Comparison of ENCODE assay signal across 7 mouse cellular contexts in the genomic region with DNA sequence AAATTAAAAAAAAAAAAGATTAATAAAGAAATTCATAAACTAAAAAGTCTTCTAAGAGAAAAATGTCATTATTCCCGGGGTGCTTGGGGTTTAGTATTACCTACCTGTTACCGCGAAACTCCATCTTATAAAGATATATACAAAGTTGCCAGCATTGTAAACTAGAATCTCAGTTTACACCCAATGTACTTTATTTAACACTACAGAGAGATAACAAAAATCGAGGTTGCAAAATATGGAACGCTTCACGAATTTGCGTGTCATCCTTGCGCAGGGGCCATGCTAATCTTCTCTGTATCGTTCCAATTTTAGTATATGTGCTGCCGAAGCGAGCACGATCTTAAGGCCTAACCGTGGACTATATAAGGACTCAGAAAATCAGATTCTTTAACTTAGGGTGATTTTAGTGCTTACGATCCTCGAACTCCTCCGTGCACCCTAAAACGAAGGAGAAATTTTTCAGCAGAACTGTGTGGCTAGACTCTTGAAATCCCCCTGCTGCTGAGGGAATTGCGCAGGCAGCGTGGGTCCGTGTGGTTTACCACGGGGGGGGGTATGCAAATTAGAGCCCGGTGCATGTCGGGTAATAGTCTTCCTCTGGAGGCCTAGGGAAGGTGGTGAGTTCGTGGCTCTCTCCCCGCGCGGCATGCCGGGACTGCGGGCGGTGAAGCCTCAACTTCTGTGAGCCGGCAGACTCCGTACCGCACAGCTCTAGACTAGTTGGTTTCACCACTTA.
DNase-seq lines count a peak whose midpoint lies in the region; ATAC-seq and TF ChIP-seq lines count a peak whose summit lies in the region.

No protein-coding gene starts in this region.

- WGBS in intestine, postnatal 0 days = 0% methylated on average over 33 of the region's 33 CpGs
- under 1% methylated on average over 33 of the region's 33 CpGs for WGBS in midbrain, embryonic 12.5 days
- WGBS in small intestine, adult 2 months = under 1% methylated on average over 33 of the region's 33 CpGs

- peak; percentile 89 for DNase-seq in adrenal gland, adult 8-10 months
- peak; percentile 92 for DNase-seq in embryo, embryonic 9.5 days (ENCODE audit: extremely low spot score)
- DNase-seq in gonadal fat pad, adult 2 months (ENCODE audit: low read depth) = peak; percentile 46
- peak; percentile 97 for DNase-seq in left cerebral cortex, postnatal 4 days

- H3K4me2 ChIP-seq in intestine, postnatal 0 days (replicated peaks; ENCODE audit: low read depth) = peak overlapping the region; percentile 77
- H3K4me2 ChIP-seq in midbrain, embryonic 12.5 days (replicated peaks) = peak overlapping the region; percentile 78

- no peak for TF ChIP-seq CTCF in intestine, postnatal 0 days (IDR thresholded peaks at IDR 0.05; ENCODE audit: low read depth)
- no peak for TF ChIP-seq CTCF in small intestine, adult 2 months (IDR thresholded peaks at IDR 0.05; ENCODE audit: extremely low read depth, insufficient read length, insufficient replicate concordance, low read depth, low read length)

- H3K4me3 ChIP-seq in intestine, postnatal 0 days (ENCODE audit: low read depth, low read length) = peak overlapping the region; percentile 63
- peak overlapping the region; percentile 80 for H3K4me3 ChIP-seq in midbrain, embryonic 12.5 days
- H3K4me3 ChIP-seq in small intestine, adult 2 months (ENCODE audit: low read depth, low read length) = peak overlapping the region; percentile 58

- peaks cover 6% of the 10 kb centered on the region for H3K4me1 ChIP-seq in intestine, postnatal 0 days (replicated peaks; ENCODE audit: control insufficient read depth, insufficient read depth, low read length)
- peaks cover 9% of the 10 kb centered on the region for H3K4me1 ChIP-seq in midbrain, embryonic 12.5 days
- H3K4me1 ChIP-seq in small intestine, adult 2 months (ENCODE audit: control insufficient read depth, insufficient read depth, insufficient read length, low read length) = peaks cover 8% of the 10 kb centered on the region; the same call in 1 of the 2 replicates

- intact Hi-C loops in left cerebral cortex, postnatal 4 days (cut with DNase I) = loop anchor here (5.0 kb wide), 2 partner anchors 102 to 592 kb away; a partner anchor contains a TSS

- peak; percentile 53 for ATAC-seq in intestine, postnatal 0 days
- peak; percentile 89 for ATAC-seq in midbrain, embryonic 12.5 days (ENCODE audit: low FRiP score, low read depth)

- peak; percentile 78; the same call in 1 of the 2 replicates for TF ChIP-seq POLR2A in small intestine, adult 2 months (IDR thresholded peaks at IDR 0.05; ENCODE audit: low read depth, low read length)

- H3K9ac ChIP-seq in intestine, postnatal 0 days (ENCODE audit: low read depth, low read length) = peak overlapping the region; percentile 84
- peak overlapping the region; percentile 76 for H3K9ac ChIP-seq in midbrain, embryonic 12.5 days (replicated peaks)

- H3K27me3 ChIP-seq in intestine, postnatal 0 days (replicated peaks; ENCODE audit: control insufficient read depth, insufficient read depth, low read length) = no peaks in the 10 kb centered on the region
- no peaks in the 10 kb centered on the region for H3K27me3 ChIP-seq in midbrain, embryonic 12.5 days
- H3K27me3 ChIP-seq in small intestine, adult 2 months (ENCODE audit: control insufficient read depth, insufficient read depth, low read length) = no peaks in the 10 kb centered on the region

- H3K27ac ChIP-seq in intestine, postnatal 0 days (ENCODE audit: low read depth, low read length) = peak overlapping the region; percentile 98
- H3K27ac ChIP-seq in midbrain, embryonic 12.5 days (replicated peaks) = peak overlapping the region; percentile 86
- peak overlapping the region; percentile 100 for H3K27ac ChIP-seq in small intestine, adult 2 months (ENCODE audit: insufficient read depth, low read depth, low read length)

- no peaks in the 10 kb centered on the region for H3K9me3 ChIP-seq in intestine, postnatal 0 days (ENCODE audit: control insufficient read depth)
- no peaks in the 10 kb centered on the region for H3K9me3 ChIP-seq in midbrain, embryonic 12.5 days

- H3K36me3 ChIP-seq in intestine, postnatal 0 days (ENCODE audit: control insufficient read depth, insufficient read depth) = no peaks in the 10 kb centered on the region
- H3K36me3 ChIP-seq in midbrain, embryonic 12.5 days = no peaks in the 10 kb centered on the region
- no peaks in the 10 kb centered on the region for H3K36me3 ChIP-seq in small intestine, adult 2 months (ENCODE audit: control insufficient read depth, insufficient read depth, low read length)

Comparison
In these comparisons a context has a peak if more than half of its experiments do, and no peak if none do; other contexts are left out.
1. Peak in every context shown above with its lines: DNase-seq, ATAC-seq, H3K4me3 ChIP-seq and H3K27ac ChIP-seq.
2. DNase-seq: peak in every context shown above with its lines; median percentile 97 in left cerebral cortex, postnatal 4 days; 92 in embryo, embryonic 9.5 days; 89 in adrenal gland, adult 8-10 months; 46 in gonadal fat pad, adult 2 months.